In the genomic region with DNA sequence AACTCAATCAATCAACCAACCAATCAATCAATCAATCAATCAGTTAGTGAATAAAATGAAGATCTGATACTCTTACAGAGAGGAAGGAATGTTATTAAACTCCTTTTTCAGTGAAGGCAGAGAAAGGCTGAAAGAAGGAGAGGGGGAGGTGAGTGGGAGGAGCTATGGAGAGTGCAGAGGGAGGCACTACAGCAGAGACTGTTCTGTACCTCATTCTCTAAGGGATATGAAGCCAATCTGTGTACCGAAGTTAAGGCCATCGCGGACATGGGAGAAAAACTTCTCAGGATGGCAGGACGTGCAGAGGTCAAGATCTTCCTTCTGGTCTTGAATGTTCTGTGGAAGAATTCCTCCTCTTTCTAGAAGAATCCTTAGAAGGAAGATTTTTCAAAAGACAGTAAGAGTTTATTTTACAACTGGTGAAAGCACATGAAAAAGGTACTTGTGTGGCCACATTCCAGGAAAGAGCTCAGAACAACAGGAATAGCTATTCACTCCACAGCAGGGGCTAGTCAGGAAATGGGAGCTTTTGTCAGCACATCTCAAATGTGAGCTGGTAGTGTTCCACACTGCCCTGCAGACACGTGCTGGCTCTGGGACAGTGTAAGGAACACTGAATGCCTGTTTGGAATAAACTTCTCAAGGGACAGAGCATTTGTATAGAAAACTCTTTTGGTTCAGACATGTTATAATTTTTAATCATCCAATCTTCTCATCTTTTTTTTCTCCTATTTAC, we compare ENCODE assay signal across 13 mouse cellular contexts.
"Had no signal": no experiment of that assay in that cellular context is flagged by ENCODE, and none has a peak within 500 bp of the region (broad histone marks: within the 10 kb centered on the region; RNA-seq: fewer than 3 reads in every experiment).

No protein-coding gene starts in this region.

- H3K4me2 ChIP-seq: liver, embryonic 13.5 days; lung, embryonic 15.5 days; midbrain, embryonic 13.5 days; neural tube, embryonic 15.5 days had no signal

- H3K36me3 ChIP-seq: midbrain, embryonic 13.5 days; neural tube, embryonic 15.5 days had no signal

- H3K4me1 ChIP-seq: midbrain, embryonic 13.5 days; neural tube, embryonic 15.5 days had no signal

- DNase-seq: kidney, postnatal 25 days; liver; liver, embryonic 13.5 days; liver, postnatal 0 days; right cerebral cortex, adult 18-20 months; thymus, adult 18-20 months; thymus, postnatal 14 days had no signal

- H3K4me3 ChIP-seq: left cerebral cortex, adult 2 months; liver, embryonic 13.5 days; lung, embryonic 15.5 days; midbrain, embryonic 13.5 days; myocyte; neural tube, embryonic 15.5 days had no signal

- H3K27me3 ChIP-seq: liver, embryonic 13.5 days; lung, embryonic 15.5 days; midbrain, embryonic 13.5 days; neural tube, embryonic 15.5 days had no signal

- H3K27ac ChIP-seq: left cerebral cortex, adult 2 months; liver, embryonic 13.5 days; lung, embryonic 15.5 days; midbrain, embryonic 13.5 days; neural tube, embryonic 15.5 days; stomach, postnatal 0 days had no signal

- ATAC-seq: liver, postnatal 0 days; midbrain, embryonic 13.5 days had no signal

- H3K9me3 ChIP-seq: liver, embryonic 13.5 days; lung, embryonic 15.5 days; midbrain, embryonic 13.5 days; neural tube, embryonic 15.5 days had no signal

- H3K9ac ChIP-seq: liver, embryonic 13.5 days; liver, postnatal 0 days; lung, embryonic 15.5 days; midbrain, embryonic 13.5 days; neural tube, embryonic 15.5 days had no signal
